Mouse (Mus musculus) retina, postnatal 1 day (tissue): Measurements from ENCODE around the gene Gm5105.

ENCODE experiments used
- DNase-seq: peaks from one replicate; pipeline ENCODE4 v3.0.0-alpha.2; 2012

The Gm5105 gene

GRCm38 (mm10) chr3:138067288-138067687 is at the start of gene Gm5105:
TSS of gene Gm5105 (minus strand) at chr3:138067388.
- DNase-seq, result no peak

- no peak for DNase-seq
These were observed 49.7 kb upstream of the Gm5105 start for GRCm38 (mm10) chr3:138116871-138117270.

DNA sequence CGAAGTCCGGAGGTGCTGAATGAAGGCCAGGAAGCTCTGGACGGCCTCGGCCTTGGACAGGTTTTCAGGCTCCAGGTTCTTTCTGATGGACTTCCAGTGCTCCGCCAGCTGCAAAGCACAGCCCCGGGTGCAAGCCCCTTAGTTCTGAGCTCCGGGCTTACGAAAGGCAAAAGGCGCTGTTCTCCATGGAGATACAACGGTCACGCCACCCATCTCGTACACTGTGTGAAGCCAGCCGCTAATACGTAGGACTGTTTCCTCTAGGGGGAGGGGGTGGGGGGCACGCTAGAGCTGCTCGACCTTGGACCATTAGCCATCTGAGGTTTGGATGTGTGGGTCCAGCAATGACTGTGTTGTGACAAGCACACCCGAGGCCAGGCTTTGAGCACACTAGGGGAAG is 46.9 kb upstream of the Gm5105 start:
- DNase-seq, result no peak

DNA sequence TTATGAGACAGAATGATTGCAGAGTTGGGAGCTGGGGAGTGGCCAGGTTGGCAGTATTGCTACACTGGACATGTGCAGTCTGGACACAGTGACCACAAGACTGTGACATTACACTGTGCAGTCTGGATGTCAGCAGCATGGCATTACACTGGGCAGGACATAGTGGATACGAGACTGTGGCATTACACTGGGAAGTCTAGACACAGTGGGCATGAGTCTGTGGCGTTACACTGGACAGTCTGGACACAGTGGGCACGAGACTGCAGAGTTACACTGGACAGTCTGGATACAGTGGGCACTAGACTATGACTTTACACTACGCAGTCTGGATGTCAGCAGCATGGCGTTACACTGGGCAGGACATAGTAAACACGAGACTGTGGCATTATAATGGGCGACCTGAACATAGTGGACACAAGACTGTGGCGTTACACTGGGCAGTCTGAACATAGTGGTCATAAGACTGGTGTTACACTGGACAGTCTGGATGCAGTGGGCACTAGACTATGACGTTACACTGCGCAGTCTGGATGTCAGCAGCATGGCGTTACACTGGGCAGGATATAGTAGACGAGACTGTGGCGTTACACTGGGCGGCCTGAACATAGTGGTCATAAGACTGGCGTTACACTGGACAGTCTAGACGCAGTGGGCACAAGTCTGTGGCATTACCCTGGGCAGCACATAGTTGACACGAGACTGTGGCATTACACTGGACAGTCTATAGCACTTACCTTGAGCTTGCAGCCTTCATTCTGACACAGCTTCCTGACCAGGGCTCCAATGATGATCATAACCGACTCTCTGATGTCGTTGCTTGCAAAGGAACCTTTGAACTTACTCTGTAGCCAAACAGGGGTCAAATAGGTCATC is 44.0 kb upstream of the Gm5105 start:
- no peak for DNase-seq

- DNase-seq, result no peak
These were observed 39.7 kb upstream of the Gm5105 start for GRCm38 (mm10) chr3:138106887-138107286.

DNA sequence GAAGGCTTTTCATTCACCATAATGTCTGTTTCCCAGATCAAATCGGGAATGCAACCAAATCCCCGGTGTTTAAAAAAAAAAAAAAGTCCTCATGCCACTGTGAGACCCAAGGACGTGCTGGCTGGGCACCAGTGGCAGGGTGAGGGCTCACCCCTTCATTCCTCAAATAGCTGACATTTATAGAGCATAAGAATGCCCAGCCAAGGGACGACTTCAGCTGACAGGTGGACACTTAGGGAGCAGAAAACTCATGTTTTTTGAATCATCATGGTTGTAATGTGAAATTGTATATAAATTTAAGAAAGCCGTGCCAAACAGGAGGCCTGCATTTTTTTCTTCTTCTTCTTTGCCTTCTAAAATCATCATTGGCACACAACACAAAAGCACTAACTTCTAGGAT is 37.9 kb upstream of the Gm5105 start:
- no peak for DNase-seq

DNA sequence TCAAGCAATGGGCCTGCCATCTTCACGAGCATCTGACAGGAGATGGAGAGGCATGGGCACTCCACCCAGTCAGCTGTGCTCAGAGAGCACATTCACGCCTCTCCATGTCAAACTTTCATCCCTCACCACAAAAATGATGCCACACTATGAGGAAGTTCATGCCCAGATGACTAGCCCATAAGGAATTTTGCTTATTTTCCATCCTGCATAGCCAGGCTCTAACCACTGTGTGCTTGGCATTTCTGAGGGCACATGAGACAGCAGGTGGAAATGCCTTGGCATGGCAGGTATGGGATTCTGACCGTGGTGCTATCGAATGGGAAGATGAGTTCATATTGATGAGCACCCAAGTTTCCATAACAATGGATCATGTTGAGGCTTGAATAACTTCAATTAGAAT is 36.5 kb upstream of the Gm5105 start:
- no peak for DNase-seq

GRCm38 (mm10) chr3:138101936-138102335 is 34.7 kb upstream of the Gm5105 start:
- no peak for DNase-seq

GRCm38 (mm10) chr3:138097718-138098117 is 30.5 kb upstream of the Gm5105 start:
- no peak for DNase-seq

DNA sequence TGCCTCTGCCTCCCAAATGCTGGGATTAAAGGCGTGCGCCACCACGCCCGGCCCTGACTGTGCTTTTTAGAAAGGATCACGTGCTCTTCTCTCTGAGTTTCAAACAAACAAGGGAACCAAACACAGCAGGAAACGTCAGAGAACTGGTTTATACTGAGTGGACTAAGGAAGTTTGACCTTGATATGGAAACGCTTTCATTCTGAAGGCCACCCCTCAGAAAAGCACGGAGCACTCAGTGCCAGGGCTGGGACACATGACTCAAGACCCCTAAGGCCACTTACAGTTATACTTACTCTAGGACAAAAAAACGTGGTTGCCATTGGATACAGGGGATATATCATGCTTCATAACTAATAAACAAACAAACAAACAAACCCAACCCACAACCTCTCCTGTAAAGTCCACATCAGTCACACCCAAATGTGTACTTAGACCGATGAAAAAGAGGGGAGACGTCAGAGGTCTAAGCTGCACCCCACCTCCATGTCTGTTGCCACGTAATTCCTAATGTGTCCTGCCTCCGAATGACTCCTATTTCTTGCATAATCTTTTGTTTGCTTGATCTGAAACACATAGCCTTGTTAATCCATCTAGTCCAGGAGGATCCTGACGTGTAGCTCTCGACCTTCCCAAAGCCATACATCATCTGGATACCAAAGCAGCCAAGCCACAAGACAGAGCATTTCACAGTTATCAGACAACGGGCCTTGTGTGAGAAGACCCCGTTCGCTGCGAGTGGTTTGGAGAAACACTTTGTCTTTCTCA is 29.3 kb upstream of the Gm5105 start:
- no peak for DNase-seq

DNA sequence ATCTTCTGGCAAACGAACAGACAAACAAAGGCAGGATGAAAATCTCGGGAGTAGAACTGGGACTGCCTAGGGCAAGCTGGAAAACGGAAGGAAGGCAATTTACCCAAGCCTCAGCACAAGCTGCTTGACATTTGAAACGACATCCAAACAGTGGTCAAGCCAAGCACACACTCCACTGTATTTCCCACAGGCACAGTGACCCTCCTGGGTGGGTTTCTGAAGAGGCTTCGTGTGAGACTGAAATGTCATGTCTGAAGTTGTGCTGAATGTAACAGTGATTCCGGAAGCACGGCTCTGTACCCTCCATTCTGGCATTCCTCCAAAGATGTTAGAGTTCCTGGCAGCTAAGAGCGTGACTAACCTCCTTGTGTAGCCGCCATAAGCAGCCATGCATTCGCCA is 28.5 kb upstream of the Gm5105 start:
- peak; percentile 58 for DNase-seq

DNA sequence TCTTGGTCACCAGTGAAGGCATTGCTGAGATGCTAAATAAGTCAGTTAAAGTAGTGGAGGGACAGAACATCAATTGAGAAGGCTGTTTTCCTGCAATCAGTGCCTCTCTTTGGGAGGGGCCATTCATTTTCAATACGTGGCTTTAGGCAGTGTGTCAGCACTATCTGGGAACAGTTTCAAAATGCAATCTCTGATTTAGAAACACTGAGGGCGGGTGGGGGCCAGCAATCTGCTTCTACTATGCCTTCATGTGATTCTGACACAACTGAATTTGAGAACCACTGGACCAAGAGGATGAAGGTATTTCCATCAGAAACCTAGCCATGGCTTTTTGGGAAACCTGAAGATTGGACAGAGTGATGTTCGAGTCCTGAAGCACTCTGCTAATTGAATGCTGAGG is 28.1 kb upstream of the Gm5105 start:
- DNase-seq, result no peak

DNA sequence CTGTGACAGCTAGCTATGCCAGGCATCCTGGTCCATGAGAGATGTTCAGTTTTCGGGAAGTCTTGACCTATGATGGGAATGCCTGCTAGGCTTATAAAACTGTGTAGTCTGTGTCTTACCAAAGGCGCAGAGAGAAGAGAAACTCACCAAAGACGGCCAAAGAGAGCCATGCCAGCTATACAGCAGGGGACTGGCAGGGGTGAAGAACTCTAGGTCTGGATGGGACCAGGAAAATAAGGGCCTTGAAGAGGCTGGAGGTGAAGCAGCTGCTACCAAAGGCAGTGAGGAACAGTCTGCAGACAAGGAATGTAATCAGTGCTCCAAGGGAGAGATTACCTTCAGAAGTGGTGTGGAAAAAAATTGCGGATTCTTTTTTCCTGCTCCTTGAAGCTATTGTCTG is 16.7 kb upstream of the Gm5105 start:
- no peak for DNase-seq

- no peak for DNase-seq
These were observed 16.0 kb upstream of the Gm5105 start for GRCm38 (mm10) chr3:138083073-138083637.

GRCm38 (mm10) chr3:138078701-138079100 is 11.5 kb upstream of the Gm5105 start:
- DNase-seq, result no peak

- DNase-seq, result peak; percentile 82
These were observed 10.5 kb upstream of the Gm5105 start for GRCm38 (mm10) chr3:138077476-138078340.

DNA sequence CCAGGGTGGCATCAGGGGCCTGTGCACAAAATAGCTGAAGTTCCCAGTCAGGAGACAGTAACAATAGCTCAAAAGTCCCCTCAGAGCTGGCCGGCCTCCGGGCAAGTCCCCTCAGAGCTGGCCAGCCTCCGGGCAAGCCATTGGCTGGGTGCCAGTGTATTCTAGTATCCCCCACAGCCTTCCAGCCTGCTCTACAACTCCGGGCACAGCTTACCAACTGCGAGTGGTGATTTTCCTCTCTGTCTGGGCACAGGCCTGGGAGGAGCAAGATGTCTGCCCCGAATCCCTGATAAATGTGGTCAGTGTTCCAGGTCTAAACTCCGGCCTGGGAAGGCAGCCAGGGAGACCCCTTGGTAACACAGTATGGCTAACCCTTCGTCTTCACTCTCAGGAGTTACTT is 8.0 kb upstream of the Gm5105 start:
- peak; percentile 82 for DNase-seq

GRCm38 (mm10) chr3:138074214-138074613 is 7.0 kb upstream of the Gm5105 start:
- no peak for DNase-seq

DNA sequence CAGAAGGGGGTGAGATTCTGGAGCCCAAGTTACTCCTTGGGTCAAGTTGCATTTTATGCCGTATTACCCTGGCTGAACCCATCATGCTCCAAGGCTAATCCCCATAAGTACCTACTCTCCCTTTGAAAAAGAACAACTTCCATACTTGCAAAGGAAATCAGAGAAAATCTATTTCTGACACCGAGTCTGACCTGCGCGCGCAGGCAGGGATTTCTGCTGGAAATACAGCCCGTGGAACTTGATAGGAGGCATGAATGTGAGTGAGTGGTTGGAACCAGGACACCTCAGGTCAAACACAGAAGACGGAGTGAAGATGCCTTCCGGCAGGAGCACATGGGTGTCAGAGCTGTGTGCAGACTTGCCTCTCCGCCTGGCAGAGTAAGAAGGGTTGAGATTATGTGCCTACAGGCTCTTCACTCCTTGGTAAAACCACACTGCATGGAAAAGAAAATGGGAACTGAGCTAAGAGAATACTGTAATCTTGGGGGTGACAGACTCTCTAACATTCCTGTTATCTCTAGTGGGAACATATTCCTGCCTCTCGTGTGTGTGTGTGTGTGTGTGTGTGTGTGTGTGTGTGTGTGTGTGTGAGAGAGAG is 4.4 kb upstream of the Gm5105 start:
- no peak for DNase-seq

DNA sequence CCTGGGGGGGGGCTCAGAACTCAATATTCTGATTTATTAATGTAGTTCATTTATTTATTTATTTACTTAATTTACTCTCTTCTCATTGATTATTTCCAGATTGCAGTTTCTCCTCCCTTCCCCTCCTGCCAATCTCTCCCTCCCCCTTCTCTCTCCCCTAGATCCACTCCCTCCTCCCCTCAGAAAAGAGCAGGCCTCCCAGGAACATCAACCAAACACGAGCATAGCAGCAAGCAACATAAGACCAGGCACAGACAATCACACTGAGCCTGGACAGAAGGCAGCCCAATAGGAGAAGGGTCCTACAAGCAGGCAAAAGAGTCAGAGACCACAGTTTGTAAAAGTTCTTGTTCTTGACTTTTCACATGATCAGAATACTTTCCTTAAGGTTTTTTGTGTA is 3.8 kb upstream of the Gm5105 start:
- peak; percentile 48 for DNase-seq

- no peak for DNase-seq
These were observed 2.7 kb upstream of the Gm5105 start for GRCm38 (mm10) chr3:138069756-138070511.

DNA sequence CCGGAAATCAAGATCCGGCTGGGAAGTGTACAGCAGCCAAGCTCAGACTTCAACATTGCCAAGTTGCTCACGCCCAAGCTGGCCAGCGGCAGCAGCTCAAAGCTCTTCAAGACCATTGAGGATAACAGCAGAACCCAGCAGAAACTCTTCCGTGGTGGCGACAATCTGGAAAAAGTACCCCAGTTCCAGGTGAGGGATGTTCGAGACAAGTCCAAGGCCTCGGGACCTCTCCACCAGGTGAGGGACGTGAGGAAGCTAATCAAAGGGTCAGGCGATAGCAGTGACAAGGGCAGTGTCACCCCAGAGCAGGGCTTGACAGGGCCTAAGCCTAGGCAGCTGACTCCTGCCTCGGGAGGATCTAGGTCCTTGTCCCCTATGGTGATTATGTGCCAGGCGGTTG is 915 bp upstream of the Gm5105 start:
- no peak for DNase-seq
